Mouse (Mus musculus): Measurements from ENCODE around the gene Nxpe4.

Nxpe4 gene

DNA sequence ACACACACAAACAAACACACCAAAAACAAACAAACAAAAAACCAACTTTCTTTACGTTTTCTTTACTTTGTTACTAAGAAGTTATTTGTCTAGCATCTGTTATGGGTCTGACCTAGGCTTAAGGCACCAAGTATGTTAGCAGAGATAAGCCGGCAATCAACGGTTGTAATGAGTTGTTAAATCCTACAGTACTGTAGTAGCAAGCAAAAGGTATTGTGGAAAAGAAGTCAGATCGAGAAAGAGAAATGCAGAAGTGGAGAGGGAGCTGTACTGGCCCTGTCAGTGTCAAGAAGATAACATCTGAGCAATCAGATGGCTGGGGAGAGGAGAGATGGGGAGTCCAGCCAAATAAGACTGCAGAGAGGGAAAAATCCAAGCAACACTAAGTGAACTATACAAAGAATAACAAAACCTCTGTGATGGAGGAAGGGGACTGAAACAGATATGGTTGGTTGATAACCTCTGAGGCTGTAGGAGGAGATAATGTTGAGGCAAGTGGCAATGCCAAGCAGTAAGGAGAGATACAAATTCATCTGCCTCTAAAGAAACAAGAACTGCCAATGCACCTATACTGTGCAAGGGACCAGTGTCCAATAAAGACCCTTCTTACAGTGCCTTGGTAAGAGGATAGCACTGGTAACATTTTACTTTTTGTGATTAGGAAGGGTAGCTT, 177.1 kb downstream of the Nxpe4 start:
- no peak for DNase-seq

DNA sequence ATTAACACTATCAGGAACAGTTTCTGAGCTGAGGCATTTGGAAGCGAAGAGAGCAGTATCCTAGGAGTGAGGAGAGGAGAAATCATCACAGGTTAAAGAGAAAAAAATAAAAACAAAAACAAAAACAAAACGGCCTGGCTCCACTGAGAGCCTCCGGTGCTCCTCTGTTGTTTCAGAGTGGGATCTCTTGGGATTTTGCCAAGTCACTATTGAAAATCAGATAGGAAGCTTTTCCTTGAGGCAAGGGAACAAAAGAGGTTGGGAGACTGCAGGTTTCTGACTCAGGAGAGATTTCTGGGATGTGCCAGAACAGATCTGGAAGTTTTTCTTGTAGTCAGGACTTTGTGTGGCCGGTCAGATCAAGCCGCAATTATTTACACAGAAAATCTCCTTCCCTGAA, 177.7 kb downstream of the Nxpe4 start:
- no peak for DNase-seq

DNA sequence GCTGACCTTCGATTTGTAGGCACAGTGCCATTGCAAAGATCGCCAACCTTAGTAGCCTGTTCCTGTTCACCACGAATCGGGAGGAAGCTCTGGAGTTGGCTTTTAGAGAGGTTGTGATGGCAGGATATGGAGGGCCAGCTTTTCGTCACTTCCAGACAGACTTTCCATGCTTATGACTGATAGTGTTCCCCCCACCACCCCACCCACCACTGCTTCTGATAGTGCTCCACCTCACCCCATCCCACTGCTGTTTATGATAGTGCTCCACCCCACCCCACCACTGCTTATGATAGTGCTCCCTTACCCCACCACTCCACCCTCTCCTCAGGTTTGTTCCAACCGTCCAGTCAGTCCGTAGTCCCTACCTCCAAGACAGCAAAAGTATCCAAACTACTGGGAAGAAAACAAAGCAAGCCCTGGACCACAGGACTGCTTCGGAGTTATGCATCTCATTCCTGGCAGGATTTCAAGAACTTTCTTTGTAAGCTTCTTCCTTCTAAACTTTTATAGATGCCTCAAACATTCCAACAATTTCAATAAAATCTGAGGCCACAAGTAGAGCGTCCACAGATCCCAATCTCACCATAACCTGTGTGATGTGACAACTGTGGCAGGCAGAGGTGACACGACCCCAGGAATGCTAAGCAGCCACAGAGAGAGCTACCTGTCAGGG, 179.0 kb downstream of the Nxpe4 start:
- no peak for DNase-seq

DNA sequence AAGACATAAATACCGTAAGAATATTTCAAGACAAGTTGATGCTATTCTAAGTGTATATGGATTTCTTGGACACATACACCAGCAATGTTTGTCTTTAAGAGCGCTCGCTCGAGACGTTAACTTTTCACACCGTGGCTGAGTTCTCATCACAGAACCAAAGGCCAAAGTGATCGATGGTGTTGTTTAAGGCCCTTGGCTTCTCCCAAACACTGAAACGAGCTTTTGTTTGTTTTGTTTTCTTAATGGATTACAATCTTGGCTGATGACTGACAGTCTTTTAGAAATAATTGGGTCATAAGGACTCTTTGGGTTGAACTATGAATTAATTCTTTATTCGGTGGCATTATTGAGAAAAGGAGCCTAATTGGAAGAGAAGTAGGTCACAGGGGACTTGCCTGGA, 183.6 kb downstream of the Nxpe4 start:
- DNase-seq: no peak

DNA sequence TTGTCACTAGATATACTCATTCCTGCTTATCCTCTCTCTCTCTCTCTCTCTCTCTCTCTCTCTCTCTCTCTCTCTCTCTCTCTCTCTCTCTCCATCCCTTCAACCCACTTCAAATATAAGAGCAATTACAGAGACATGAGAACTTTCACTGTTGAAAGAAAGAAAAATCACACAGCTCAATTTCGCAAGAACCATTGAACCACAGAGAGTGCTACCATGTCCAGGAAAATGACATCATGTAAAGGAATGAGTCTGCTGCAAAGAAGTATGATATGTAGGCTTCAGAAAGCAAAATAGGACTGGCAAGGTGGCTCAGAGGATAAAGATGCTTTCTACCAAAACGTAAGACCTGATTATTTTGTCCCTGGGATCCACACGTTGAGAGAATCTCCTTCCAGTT, 184.0 kb downstream of the Nxpe4 start:
- no peak for DNase-seq

DNA sequence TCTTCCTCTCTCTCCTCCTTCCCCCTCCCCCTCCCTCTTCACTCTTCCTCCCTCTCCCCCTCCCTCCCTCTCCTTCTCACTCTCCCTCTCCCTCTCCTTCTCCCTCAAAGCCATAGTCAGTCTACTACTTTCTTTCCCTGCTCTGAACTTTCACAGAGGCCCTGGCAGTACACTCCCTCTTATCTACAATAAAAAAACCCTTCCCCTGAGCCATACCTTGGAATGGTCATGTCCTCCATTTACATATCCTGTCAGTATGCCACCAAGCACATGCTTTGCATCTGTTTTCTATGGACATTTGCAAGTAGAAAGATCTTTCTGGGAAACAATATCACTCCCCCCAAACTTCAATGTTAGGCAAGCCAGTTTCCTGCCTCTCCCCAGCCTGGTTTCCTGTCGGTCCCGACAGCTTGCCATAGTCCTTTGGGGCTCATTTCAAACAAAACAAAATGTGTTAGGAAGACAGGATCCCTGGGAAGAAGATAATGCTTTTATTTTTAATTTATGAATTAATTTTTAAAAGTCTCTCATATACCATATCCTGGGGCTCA, 191.4 kb downstream of the Nxpe4 start, which contains the start of gene Nxpe2:
Nxpe2 (minus strand) TSS at position 307 of the 551 bp plus-strand sequence.
- no peak for DNase-seq

DNA sequence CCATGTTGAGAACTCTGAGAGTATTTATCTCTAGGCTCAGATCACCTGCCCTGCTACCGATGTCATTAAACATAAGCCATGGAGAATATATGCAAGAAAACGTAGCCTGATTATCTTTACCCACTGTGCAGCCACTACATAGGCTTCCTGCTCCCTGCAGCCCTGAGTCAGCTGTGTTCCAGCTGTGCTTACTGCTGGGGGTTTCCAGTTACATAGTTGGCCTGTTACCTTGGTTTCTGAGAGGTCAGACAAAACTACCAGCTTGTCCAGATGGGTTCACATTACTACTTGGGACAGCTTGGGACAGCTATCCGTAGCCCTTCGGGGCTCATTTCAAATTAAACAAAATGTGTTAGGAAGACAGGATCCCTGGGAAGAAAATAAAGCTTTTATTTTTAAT, 192.3 kb downstream of the Nxpe4 start:
- DNase-seq: no peak

DNA sequence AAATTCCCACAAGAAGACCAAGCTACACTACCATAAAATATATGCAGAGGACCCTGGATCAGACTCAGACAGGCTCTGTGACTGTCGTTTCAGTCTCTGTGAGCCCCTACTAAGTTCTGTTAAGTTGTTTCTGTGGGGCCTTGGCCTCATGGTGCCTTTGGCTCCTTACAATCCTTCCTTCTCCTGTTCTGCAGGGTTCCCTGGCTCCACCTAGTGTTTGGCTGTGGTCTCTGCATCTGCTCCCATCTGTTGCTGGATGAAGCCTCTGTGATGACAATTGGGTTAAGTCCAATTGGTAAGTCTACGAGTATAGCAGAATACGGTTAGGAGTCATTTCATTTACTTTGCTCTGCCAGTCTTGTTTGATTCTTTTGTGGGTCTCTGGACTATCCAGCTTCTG, 193.0 kb downstream of the Nxpe4 start:
- peak; percentile 9 to 26 for DNase-seq

DNA sequence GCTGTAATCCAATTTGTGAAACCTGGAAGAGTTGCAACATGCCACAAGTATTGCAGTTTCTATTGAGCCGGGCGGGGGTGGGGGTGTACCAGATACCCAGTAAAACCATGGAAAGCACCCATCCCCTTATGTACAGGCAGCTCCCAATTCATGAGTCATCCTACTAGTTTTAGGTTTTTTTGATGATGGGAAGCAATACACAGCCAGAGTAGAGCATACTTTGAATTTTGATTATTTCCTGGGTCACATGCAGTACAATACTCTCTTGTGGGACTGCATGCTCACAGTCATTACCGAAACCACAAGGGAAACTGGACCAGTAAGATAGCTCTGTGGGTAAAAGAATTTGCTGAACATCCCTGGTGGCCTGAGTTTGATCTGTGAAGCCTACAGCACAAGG, 195.3 kb downstream of the Nxpe4 start:
- no peak for DNase-seq

DNA sequence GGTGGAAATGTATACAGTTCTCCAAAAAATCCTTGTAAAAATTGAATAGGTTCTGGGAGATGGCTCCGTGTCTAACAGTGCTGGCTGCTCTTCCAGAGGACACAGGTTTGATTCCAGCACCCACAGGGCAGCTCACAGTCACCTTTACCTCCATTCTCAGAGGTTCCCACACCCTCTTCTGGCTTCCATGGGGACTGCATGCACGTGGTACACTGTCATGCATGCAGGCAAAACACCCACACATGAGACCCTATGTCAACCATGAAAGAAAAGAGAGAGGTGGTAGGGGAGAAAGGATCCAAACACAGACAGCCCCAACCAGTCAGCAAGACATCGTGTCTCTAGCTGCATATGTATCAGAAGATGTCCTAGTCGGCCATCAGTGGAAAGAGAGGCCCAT, 199.0 kb downstream of the Nxpe4 start:
- no peak for DNase-seq

DNA sequence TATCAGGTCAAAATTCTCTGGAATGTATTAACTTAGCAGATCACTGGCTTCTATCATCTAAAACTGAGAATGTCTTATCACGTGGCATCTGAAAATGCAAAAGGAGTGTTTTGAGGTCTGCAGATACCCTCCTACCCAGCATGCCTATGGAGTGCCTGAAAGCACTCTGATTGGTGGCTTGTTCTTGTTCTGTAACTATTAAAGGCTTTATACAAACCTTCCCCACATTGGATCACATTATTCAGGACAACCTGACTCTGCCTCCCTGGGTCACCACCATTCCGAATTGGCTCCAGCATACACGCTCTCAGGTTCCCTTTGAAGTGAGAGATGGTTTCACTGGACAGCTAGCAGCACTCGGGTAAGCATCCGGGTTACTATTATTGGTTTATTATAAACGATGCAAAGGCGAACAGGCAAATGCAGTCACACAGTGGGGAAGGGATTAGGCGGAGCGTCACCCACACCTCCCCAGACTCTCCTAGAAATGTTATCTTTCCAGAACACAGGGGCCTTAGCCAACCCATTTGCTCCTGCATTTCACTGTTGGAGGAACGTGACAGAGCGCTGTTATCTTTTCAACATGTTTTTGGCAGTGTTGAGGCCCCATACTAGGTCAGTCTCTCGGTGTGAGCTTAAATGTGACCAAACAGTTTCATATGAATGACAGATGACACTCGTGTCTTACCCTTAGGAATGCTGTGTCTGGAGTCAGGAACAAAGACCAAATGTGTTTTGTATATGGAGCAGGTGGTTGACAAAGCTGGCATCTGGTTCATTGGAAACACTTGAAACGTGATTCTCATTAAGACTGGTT, 200.2 kb downstream of the Nxpe4 start:
- DNase-seq: no peak

DNA sequence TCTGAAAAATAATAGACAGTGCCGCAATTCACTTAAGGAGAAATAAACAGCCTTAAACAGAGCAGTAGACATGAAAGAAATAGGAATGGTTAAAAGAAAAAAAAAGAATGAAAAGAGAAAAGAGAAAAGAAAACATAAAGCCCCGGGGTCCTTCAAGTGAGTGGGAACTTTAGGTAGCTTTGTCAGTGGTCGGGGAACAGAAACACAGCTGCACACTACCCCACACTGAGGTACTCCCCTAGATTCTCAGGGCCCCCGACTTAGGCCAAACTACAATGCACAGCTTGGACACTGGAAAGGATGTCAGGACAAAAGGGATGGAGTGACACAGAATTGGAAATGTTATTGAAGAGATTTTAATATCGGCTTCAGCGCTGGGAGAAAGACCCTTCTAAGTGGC, 200.9 kb downstream of the Nxpe4 start:
- no peak for DNase-seq

DNA sequence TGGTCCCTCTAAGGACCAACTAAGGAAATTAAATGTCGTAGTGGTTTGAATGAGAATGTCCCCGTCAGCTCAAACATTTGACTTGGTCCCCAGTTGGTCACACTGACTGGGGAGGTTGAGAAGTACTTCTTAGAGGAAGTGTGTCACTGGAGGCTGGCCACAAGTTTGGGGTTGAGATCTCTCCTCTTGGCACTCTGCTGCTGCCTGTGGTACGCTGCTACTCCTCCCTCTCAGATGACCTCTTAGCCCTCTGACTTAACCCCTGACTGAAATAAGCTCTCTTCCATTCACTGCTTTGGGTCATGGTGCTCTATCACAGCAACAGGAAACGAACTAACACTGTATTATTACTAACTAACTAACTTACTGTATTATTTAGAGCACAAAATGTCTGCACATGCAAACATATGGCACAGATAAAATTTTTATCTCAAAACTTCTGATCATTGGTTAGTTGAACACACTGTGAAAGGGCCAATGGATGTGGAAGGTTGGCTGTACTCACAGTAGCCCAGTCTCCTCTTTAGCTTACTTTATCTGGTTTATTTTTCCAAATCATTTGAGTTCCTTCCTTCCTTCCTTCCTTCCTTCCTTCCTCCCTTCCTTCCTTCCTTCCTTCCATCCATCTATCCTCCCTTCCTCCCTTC, 211.5 kb downstream of the Nxpe4 start:
- no peak for DNase-seq

DNA sequence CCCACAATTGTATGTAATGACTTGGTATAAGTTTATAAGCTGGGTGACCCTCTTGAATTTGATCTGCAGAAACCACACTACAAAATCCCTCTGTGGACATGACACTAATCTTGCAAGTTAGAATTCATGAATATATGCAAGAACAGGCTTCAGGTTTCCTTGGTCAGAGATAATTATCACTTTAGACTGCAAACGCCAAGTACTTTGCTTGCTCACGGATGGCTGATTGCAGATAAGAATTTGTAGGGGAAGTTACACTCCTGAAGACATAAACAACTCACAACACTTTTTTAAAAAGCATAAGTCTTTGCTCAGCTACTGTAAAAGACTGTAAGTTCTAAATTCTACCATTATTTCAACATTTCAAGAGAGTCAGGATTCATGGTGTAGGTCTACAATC, 212.5 kb downstream of the Nxpe4 start:
- no peak for DNase-seq

DNA sequence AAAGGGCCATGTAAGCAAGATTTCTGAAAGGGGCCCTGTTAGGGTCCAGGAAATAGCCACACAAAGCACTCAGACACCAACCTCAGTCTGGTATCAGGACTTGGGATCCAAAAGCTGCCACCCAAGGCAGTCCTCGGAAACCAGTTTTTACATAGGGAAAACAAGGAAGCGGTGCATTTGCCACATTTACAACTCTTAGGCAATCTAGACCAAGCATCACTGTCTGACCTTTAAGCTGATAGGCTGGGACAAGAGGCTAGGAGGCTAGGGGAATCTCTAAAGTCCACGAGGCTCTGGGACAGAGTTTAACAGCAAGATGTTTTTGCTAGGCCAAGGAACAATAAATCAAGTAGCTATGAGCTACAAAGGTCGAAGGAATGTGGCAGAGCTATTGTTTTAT, 226.6 kb downstream of the Nxpe4 start:
- DNase-seq: no peak

DNA sequence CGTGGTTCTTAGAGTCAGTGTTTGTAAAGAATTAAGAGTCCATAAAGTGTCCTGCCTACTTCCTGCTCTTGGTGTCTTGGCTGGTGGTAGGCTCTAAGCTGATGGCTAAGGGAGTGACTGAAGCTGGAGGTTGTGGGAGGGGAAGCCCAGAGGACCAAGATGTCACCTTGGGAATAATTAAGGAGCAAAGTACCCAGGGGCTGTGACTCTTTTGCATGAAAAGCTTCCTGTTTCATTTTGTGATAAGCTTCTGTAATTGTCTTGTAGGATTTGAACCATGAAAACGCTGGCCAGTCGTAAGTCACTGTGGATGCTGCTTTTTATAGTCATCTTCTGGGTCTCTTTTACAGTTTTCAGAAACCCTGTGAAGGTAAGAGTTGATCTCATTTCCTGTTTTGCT, 228.2 kb downstream of the Nxpe4 start:
- no peak for DNase-seq

DNA sequence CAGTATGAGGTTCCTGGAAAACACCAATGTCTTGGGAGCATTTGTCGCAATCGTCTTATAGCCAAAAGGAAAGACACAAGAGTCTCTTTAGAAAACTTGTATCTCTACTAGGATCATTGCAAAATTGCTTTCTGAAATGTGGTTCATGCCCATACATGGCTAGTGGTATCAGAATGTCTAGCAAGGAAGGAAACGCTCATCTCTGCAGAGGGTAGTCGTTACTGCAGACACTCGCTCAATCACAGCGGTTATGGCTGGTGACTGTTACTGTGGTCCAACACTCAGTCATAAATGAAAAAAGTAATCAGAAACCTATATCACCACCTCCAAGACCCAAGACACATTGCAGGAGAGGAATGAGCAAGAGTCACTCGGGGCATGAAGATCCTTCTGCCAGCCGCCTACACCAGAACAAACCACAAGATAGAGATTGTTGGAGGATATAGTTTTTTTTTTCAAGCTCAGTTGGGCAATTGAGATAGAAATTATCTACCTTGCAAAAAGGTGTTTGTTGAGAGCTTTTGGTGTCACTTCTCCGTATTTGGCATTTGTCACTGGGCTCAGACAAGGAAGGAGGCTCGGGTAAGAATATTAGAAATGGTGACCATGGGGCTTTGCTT, 241.9 kb downstream of the Nxpe4 start:
- DNase-seq: no peak

DNA sequence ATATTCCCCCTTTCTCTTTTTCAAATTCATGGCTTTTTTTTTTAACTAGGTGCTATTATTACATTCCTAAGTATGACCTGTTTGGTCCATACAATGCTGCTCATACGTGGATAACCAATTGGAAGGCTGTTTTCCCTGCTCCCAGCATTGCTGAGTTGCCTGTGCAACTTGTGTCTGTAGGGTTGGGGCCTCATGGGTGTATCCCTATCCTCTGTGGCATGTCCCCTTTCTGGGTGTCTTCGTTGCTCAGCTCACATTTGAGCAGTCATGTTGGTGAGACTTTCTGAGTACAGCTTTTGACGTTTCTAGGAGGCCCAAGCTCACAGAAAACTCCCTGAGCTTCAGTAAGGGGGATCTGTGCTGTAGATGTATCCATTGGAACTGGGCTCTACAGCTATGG, 242.9 kb downstream of the Nxpe4 start:
- no peak for DNase-seq

DNA sequence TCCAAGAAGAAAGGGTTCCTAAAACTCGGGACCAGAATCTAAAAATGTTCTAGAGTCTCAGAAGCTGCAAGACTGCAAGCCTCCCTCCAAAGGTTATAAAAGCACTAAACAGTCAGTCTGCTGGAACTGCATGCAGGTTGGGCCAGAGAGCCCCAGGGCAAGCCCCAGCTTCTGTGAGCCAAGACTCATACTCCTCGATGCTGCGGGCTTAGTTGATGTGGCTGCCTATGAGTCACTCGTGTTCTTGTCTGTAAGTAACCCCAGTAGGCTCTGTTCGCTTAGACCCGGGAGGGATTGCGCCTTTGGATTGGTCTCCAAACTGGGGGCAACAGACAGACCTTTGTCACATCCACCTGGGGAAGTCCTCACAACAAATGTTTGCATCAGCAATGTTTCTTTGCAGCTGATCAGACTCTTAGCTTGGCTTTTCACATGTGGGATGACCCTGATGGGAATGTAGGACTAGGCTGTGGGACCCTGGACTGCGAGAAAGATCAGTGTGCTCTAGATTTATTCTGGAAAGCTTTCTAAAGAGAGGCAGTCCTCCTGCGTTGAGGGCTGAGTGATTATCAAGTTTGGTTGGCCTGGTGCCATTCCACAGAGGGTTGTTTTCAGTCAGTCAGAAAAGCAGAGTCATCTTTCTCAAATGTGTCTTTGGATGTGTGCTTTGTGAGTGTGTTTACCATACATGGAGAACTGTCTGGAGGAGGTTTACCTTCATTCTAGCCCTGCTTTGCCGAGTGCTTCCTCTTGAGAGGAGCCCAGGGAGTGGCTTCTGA, 245.9 kb downstream of the Nxpe4 start:
- DNase-seq: peak in 1 of 2 experiments; percentile 25

DNA sequence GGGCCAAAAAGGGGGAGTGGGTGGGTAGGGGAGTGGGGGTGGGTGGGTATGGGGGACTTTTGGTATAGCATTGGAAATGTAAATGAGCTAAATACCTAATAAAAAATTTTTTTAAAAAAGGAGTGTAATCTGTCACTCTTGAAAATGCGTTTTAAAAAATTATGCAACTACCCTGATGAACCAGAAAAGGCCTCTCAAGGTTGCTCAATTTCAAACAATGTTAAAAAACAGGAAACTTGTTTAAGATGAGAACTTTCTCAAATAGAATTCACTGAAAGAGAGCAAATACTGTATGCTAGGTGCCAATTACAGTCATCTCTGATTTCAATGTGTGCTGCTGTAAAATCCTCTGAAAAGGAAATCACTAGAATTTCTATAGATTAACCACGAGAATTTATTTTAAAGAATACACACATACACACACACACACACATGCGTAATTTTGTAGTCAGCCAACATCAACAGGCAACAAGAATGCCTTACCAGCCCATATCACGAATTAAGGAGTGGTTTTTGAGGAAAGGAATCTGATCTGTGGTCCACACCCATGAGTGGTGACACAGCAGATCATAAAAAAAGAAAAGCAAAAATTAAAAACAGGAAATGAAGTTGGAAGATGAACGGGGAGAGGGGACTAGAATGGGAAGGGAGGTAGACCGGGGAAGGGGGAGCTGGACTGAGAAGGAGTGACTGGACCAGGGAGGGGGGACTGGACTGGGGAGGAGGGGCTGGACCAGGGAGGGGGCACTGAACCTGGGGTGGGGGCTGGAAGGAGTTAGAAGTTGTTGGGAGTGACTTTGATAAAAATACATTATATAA, 248.6 kb downstream of the Nxpe4 start:
- DNase-seq: no peak

DNA sequence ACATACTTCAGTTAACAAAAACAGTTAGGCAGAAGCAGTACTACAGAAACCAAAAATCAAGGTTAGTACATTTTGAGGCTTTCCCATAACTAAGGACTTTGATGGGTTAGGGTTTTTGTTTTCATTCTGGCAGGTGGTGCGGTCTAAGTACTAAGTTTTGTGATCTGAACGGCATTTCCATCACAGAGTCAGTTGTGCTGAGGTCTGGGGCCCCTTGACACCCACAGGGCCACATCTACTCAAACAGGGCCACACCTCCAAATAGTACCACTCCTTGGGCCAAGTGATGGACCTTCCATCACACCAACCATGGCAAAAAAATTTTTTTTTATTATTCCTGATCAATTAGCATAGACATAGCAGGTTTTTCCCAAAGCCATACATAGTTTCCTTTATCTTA, 251.8 kb downstream of the Nxpe4 start:
- DNase-seq: no peak
